Mouse (Mus musculus) frontal cortex, adult (tissue): ENCODE measurements at regions not wholly inside any gene's neighbourhood (a gene's known extent, or its start where the extent isn't known, plus 50 kb on each side); places are given as distances from the start of the nearest gene placed in this dataset.

Experiments used
- ATAC-seq: cut with Nextera tagmentation; 2 replicates; pipeline ENCODE4 v1.9.2; 2017; ENCODE audit warnings: mild to moderate bottlenecking, moderate library complexity, mixed read lengths; ENCODE audit not compliant: low TSS enrichment

- no peak for ATAC-seq
These were observed 62.6 kb upstream of the P3h2 start for GRCm38 (mm10) chr16:26168216-26168615.

- ATAC-seq, result no peak
These were observed 58.5 kb upstream of the P3h2 start for GRCm38 (mm10) chr16:26164066-26164465.

- peak; percentile 81 for ATAC-seq
These were observed 57.8 kb upstream of the P3h2 start for GRCm38 (mm10) chr16:26163401-26163800.

- ATAC-seq, result no peak
These were observed 52.0 kb upstream of the P3h2 start for GRCm38 (mm10) chr16:26157606-26158005.
